ENCODE assay signal across 29 mouse cellular contexts in genomic region chr11:76158375-76158774, GRCm38 (mm10). TPM values are rescaled to one million over a fixed set of nuclear protein-coding genes. Genes with fewer than 3 reads are reported as not detected.
DNase-seq lines count a peak whose midpoint lies in the region; ATAC-seq and TF ChIP-seq lines count a peak whose summit lies in the region.
"Had no signal": no experiment of that assay in that cellular context is flagged by ENCODE, and none has a peak within 500 bp of the region (broad histone marks: within the 10 kb centered on the region; RNA-seq: fewer than 3 reads in every experiment).

No protein-coding gene starts in this region.

- H3K4me1 ChIP-seq in lung, postnatal 0 days (ENCODE audit: insufficient read depth, low read depth, low read length): no peaks in the 10 kb centered on the region
- peaks cover 31% of the 10 kb centered on the region for H3K4me1 ChIP-seq in embryonic fibroblast, embryonic 13.5 days (ENCODE audit: control insufficient read depth, insufficient read depth, low read length)
- H3K4me1 ChIP-seq in midbrain, embryonic 13.5 days (replicated peaks): no peaks in the 10 kb centered on the region
- H3K4me1 ChIP-seq: forebrain, embryonic 12.5 days had no signal

- WGBS in lung, postnatal 0 days: 69% methylated on average over 2 of the region's 2 CpGs
- WGBS in midbrain, embryonic 13.5 days: 82% methylated on average over 2 of the region's 2 CpGs

- H3K27ac ChIP-seq in lung, postnatal 0 days (ENCODE audit: low read length): no peak overlapping the region
- H3K27ac ChIP-seq in embryonic fibroblast, embryonic 13.5 days (ENCODE audit: insufficient read depth, low read length): peak overlapping the region; percentile 91
- no peak overlapping the region for H3K27ac ChIP-seq in midbrain, embryonic 13.5 days
- H3K27ac ChIP-seq: embryonic facial prominence, embryonic 10.5 days; embryonic facial prominence, embryonic 12.5 days; forebrain, embryonic 10.5 days; forebrain, embryonic 12.5 days had no signal

- H3K9me3 ChIP-seq in lung, postnatal 0 days (ENCODE audit: low read length): no peaks in the 10 kb centered on the region
- H3K9me3 ChIP-seq in midbrain, embryonic 13.5 days: no peaks in the 10 kb centered on the region
- H3K9me3 ChIP-seq: embryonic facial prominence, embryonic 10.5 days; embryonic facial prominence, embryonic 12.5 days; forebrain, embryonic 10.5 days; forebrain, embryonic 12.5 days; G1E had no signal

- peak; percentile 60 for DNase-seq in lung, postnatal 0 days (ENCODE audit: low spot score)
- no peak for DNase-seq in lung, postnatal 25 days (ENCODE audit: low spot score)
- DNase-seq in 3T3-L1 (ENCODE audit: low read depth, low spot score): peak; percentile 71
- DNase-seq in Muller cell, postnatal 12 days (ENCODE audit: inconsistent ontology term): peak; percentile 61
- DNase-seq in yolk sac, embryonic 10.5 days (ENCODE audit: low spot score): no peak
- DNase-seq in kidney, adult 9 months: no peak
- DNase-seq: adrenal gland, adult 8-10 months; adrenal gland, postnatal 14 days; adrenal gland, postnatal 36 days; B cell, adult 2 months; cerebellum, adult 11-12 months; cerebellum, adult 2 months; cerebellum, adult 9-10 months; cerebellum, postnatal 10 days; cerebellum, postnatal 25 days had no signal

- no peak for TF ChIP-seq CTCF in lung, postnatal 0 days (IDR thresholded peaks at IDR 0.05)
- no peak for TF ChIP-seq CTCF in embryonic fibroblast, embryonic 13.5 days (IDR thresholded peaks at IDR 0.05; ENCODE audit: borderline replicate concordance, insufficient read depth, low read length)

- H3K4me2 ChIP-seq in lung, postnatal 0 days (replicated peaks; ENCODE audit: low read depth, low read length): no peak overlapping the region
- no peak overlapping the region for H3K4me2 ChIP-seq in midbrain, embryonic 13.5 days (replicated peaks)
- H3K4me2 ChIP-seq: embryonic facial prominence, embryonic 12.5 days; forebrain, embryonic 12.5 days had no signal

- no peak overlapping the region for H3K9ac ChIP-seq in lung, postnatal 0 days (replicated peaks; ENCODE audit: low read depth)
- H3K9ac ChIP-seq in midbrain, embryonic 13.5 days (replicated peaks): no peak overlapping the region
- H3K9ac ChIP-seq: embryonic facial prominence, embryonic 12.5 days; forebrain, embryonic 12.5 days had no signal

- H3K27me3 ChIP-seq in lung, postnatal 0 days (replicated peaks; ENCODE audit: insufficient read depth, low read length): no peaks in the 10 kb centered on the region
- no peaks in the 10 kb centered on the region for H3K27me3 ChIP-seq in midbrain, embryonic 13.5 days
- H3K27me3 ChIP-seq: CH12.LX; embryonic facial prominence, embryonic 12.5 days; forebrain, embryonic 12.5 days; Patski had no signal

- TF ChIP-seq POLR2A in embryonic fibroblast, embryonic 13.5 days (IDR thresholded peaks at IDR 0.05; ENCODE audit: low read depth, low read length): no peak

- peak; percentile 82 for ATAC-seq in lung, postnatal 0 days
- no peak for ATAC-seq in midbrain, embryonic 13.5 days
- ATAC-seq: activated CD4-positive, CD25-positive, alpha-beta regulatory T cell, adult 4 months; CD4-positive, CD25-positive, alpha-beta regulatory T cell, adult 4 months; forebrain, embryonic 14.5 days; forebrain, embryonic 16.5 days; Patski had no signal

- peak; percentile 89 for TF ChIP-seq EP300 in lung, postnatal 0 days (IDR thresholded peaks at IDR 0.05)

- no peak overlapping the region for H3K4me3 ChIP-seq in lung, postnatal 0 days (ENCODE audit: low read depth, low read length)
- H3K4me3 ChIP-seq in embryonic fibroblast, embryonic 13.5 days (ENCODE audit: insufficient read depth, low read length): no peak overlapping the region
- no peak overlapping the region for H3K4me3 ChIP-seq in midbrain, embryonic 13.5 days (replicated peaks)
- H3K4me3 ChIP-seq: embryonic facial prominence, embryonic 10.5 days; embryonic facial prominence, embryonic 12.5 days; erythroblast, embryonic 14.5 days; forebrain, embryonic 10.5 days; forebrain, embryonic 12.5 days had no signal

- no peaks in the 10 kb centered on the region for H3K36me3 ChIP-seq in lung, postnatal 0 days (ENCODE audit: insufficient read depth, low read length)
- peaks cover 85% of the 10 kb centered on the region for H3K36me3 ChIP-seq in midbrain, embryonic 13.5 days

RNA-seq across cellular contexts. Expression of gene Vps53, which starts 21.1 kb away (rescaled TPM):
- 28.5 and 29.7 TPM in 2 replicates for polyA plus RNA-seq in lung, postnatal 0 days (2015; fragmentation: Nextera tagmentation; extraction: Ambion mirVana)
- 40.1 and 40.9 TPM in 2 replicates for polyA plus RNA-seq in embryonic fibroblast, embryonic 13.5 days (2011; ENCODE audit: insufficient read length, low read depth, missing spikeins)
- 61.4 and 64.5 TPM in 2 replicates for polyA plus RNA-seq in midbrain, embryonic 13.5 days (2015; fragmentation: Nextera tagmentation; extraction: Ambion mirVana)

RNA-seq across cellular contexts. Expression of gene Fam57a, which starts 21.1 kb away (rescaled TPM):
- 27.0 and 33.8 TPM in 2 replicates for polyA plus RNA-seq in lung, postnatal 0 days (2015; fragmentation: Nextera tagmentation; extraction: Ambion mirVana)
- polyA plus RNA-seq in embryonic fibroblast, embryonic 13.5 days (2011; ENCODE audit: insufficient read length, low read depth, missing spikeins): 17.5 and 20.8 TPM in 2 replicates
- polyA plus RNA-seq in midbrain, embryonic 13.5 days (2015; fragmentation: Nextera tagmentation; extraction: Ambion mirVana): 22.0 and 22.3 TPM in 2 replicates
- polyA plus RNA-seq: erythroblast, embryonic 14.5 days had no signal

RNA-seq across cellular contexts. Expression of gene Dbil5, which starts 59.0 kb away (rescaled TPM):
- 0.77 and 0.87 TPM in 2 replicates for polyA plus RNA-seq in lung, postnatal 0 days (2015; fragmentation: Nextera tagmentation; extraction: Ambion mirVana)
- not detected in 2 replicates for polyA plus RNA-seq in embryonic fibroblast, embryonic 13.5 days (2011; ENCODE audit: insufficient read length, low read depth, missing spikeins)
- 0.50 and 1.00 TPM in 2 replicates for polyA plus RNA-seq in midbrain, embryonic 13.5 days (2015; fragmentation: Nextera tagmentation; extraction: Ambion mirVana)
- polyA plus RNA-seq: activated CD4-positive, CD25-positive, alpha-beta regulatory T cell, adult 4 months; erythroblast, embryonic 14.5 days; forebrain, embryonic 14.5 days; forebrain, embryonic 16.5 days had no signal

RNA-seq across cellular contexts. Expression of gene Gemin4, which starts 59.1 kb away (rescaled TPM):
- 8.8 and 13.8 TPM in 2 replicates for polyA plus RNA-seq in lung, postnatal 0 days (2015; fragmentation: Nextera tagmentation; extraction: Ambion mirVana)
- polyA plus RNA-seq in embryonic fibroblast, embryonic 13.5 days (2011; ENCODE audit: insufficient read length, low read depth, missing spikeins): 11.3 and 14.7 TPM in 2 replicates
- polyA plus RNA-seq in midbrain, embryonic 13.5 days (2015; fragmentation: Nextera tagmentation; extraction: Ambion mirVana): 15.7 and 21.5 TPM in 2 replicates

Comparison
In these comparisons a context has a peak if more than half of its experiments do, and no peak if none do; other contexts are left out.
1. DNase-seq: peak in lung, postnatal 0 days (single experiment), 3T3-L1 (single experiment) and Muller cell, postnatal 12 days (single experiment); none in lung, postnatal 25 days (single experiment), yolk sac, embryonic 10.5 days (single experiment) and kidney, adult 9 months (single experiment).